Mouse (Mus musculus): Measurements from ENCODE around the gene Ercc1. TPM values are rescaled to one million over a fixed set of nuclear protein-coding genes. Genes with fewer than 3 reads are reported as not detected.

Ercc1 gene
- polyA plus RNA-seq, 1 experiment from 2014 or later = 80.6 TPM

DNA sequence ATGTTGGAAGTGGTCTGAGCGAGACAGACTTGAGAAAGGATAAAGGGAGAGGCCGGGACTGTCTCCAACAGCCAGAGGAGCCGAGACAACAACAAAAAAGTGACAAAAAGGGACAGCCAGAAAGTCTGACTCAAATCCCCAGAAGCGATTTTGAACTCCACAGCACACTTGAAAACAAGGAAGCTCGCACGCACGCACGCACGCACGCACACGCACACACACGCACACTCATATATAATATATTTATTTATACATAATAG is 41.6 kb upstream of the Ercc1 start:
- no peaks in the 10 kb centered on the region for H3K36me3 ChIP-seq (ENCODE audit: control insufficient read depth, insufficient read depth, low read length)
- H3K4me3 ChIP-seq (ENCODE audit: low read length) = no peak overlapping the region
- no peak for ATAC-seq
- H3K9ac ChIP-seq (ENCODE audit: low read depth, low read length) = no peak overlapping the region
- WGBS = 81% methylated on average over 12 of the region's 12 CpGs
- H3K27ac ChIP-seq (ENCODE audit: low read depth, low read length) = no peak overlapping the region
- H3K4me2 ChIP-seq (ENCODE audit: low read length) = no peak overlapping the region
- H3K4me1 ChIP-seq (ENCODE audit: control insufficient read depth, insufficient read depth, low read depth, low read length) = peaks cover 30% of the 10 kb centered on the region
- peaks cover 41% of the 10 kb centered on the region for H3K27me3 ChIP-seq (replicated peaks; ENCODE audit: control insufficient read depth, insufficient read depth, low read length)
- H3K9me3 ChIP-seq (ENCODE audit: control insufficient read depth, low read length) = no peaks in the 10 kb centered on the region

GRCm38 (mm10) chr7:19303770-19304169 is 40.8 kb upstream of the Ercc1 start:
- under 1% methylated on average over 16 of the region's 16 CpGs for WGBS
- H3K27me3 ChIP-seq (replicated peaks; ENCODE audit: control insufficient read depth, insufficient read depth, low read length) = peaks cover 41% of the 10 kb centered on the region

GRCm38 (mm10) chr7:19304501-19305412 is 39.8 kb upstream of the Ercc1 start:
- Histone ChIP-seq H3K4me2 (ENCODE audit: low read length) (peak overlapping the region; percentile 63), H3K4me3 (ENCODE audit: low read length) (peak overlapping the region; percentile 37), H3K36me3 (ENCODE audit: control insufficient read depth, insufficient read depth, low read length) (no peaks in the 10 kb centered on the region), H3K27me3 (replicated peaks; ENCODE audit: control insufficient read depth, insufficient read depth, low read length) (peaks cover 41% of the 10 kb centered on the region), H3K9me3 (ENCODE audit: control insufficient read depth, low read length) (no peaks in the 10 kb centered on the region), H3K9ac (ENCODE audit: low read depth, low read length) (peak overlapping the region; percentile 41; the same call in 1 of the 2 replicates), H3K27ac (ENCODE audit: low read depth, low read length) (no peak overlapping the region), H3K4me1 (ENCODE audit: control insufficient read depth, insufficient read depth, low read depth, low read length) (peaks cover 43% of the 10 kb centered on the region)
- ATAC-seq = no peak
- 2% methylated on average over 47 of the region's 48 CpGs for WGBS

More at GRCm38 (mm10) chr7:19303770-19304169, 40.8 kb upstream of the Ercc1 start:
- Histone ChIP-seq H3K9me3 (ENCODE audit: control insufficient read depth, low read length) (no peaks in the 10 kb centered on the region), H3K9ac (ENCODE audit: low read depth, low read length) (no peak overlapping the region; the same call in 1 of the 2 replicates), H3K36me3 (ENCODE audit: control insufficient read depth, insufficient read depth, low read length) (no peaks in the 10 kb centered on the region), H3K27ac (ENCODE audit: low read depth, low read length) (no peak overlapping the region), H3K4me1 (ENCODE audit: control insufficient read depth, insufficient read depth, low read depth, low read length) (peaks cover 34% of the 10 kb centered on the region), H3K4me3 (ENCODE audit: low read length) (peak overlapping the region; percentile 16; the same call in 1 of the 2 replicates), H3K4me2 (ENCODE audit: low read length) (peak overlapping the region; percentile 63)
- no peak for ATAC-seq

- peaks cover 41% of the 10 kb centered on the region for H3K27me3 ChIP-seq (replicated peaks; ENCODE audit: control insufficient read depth, insufficient read depth, low read length)
- no peak for ATAC-seq
- H3K4me2 ChIP-seq (ENCODE audit: low read length) = no peak overlapping the region; the same call in 1 of the 2 replicates
Observed at GRCm38 (mm10) chr7:19305413-19305735, 39.2 kb upstream of the Ercc1 start.

GRCm38 (mm10) chr7:19305796-19306765 is 38.5 kb upstream of the Ercc1 start:
- Histone ChIP-seq H3K4me2 (ENCODE audit: low read length) (no peak overlapping the region), H3K9me3 (ENCODE audit: control insufficient read depth, low read length) (no peaks in the 10 kb centered on the region), H3K36me3 (ENCODE audit: control insufficient read depth, insufficient read depth, low read length) (no peaks in the 10 kb centered on the region), H3K4me1 (ENCODE audit: control insufficient read depth, insufficient read depth, low read depth, low read length) (peaks cover 48% of the 10 kb centered on the region), H3K27me3 (replicated peaks; ENCODE audit: control insufficient read depth, insufficient read depth, low read length) (peaks cover 41% of the 10 kb centered on the region), H3K4me3 (ENCODE audit: low read length) (no peak overlapping the region), H3K9ac (ENCODE audit: low read depth, low read length) (no peak overlapping the region), H3K27ac (ENCODE audit: low read depth, low read length) (no peak overlapping the region)
- ATAC-seq = no peak
- WGBS = 49% methylated on average over 16 of the region's 16 CpGs

More at GRCm38 (mm10) chr7:19305413-19305735, 39.2 kb upstream of the Ercc1 start:
- WGBS = 9% methylated on average over 6 of the region's 6 CpGs
- Histone ChIP-seq H3K9ac (ENCODE audit: low read depth, low read length) (no peak overlapping the region), H3K4me1 (ENCODE audit: control insufficient read depth, insufficient read depth, low read depth, low read length) (peaks cover 44% of the 10 kb centered on the region), H3K4me3 (ENCODE audit: low read length) (no peak overlapping the region; the same call in 1 of the 2 replicates), H3K36me3 (ENCODE audit: control insufficient read depth, insufficient read depth, low read length) (no peaks in the 10 kb centered on the region), H3K27ac (ENCODE audit: low read depth, low read length) (no peak overlapping the region), H3K9me3 (ENCODE audit: control insufficient read depth, low read length) (no peaks in the 10 kb centered on the region)

DNA sequence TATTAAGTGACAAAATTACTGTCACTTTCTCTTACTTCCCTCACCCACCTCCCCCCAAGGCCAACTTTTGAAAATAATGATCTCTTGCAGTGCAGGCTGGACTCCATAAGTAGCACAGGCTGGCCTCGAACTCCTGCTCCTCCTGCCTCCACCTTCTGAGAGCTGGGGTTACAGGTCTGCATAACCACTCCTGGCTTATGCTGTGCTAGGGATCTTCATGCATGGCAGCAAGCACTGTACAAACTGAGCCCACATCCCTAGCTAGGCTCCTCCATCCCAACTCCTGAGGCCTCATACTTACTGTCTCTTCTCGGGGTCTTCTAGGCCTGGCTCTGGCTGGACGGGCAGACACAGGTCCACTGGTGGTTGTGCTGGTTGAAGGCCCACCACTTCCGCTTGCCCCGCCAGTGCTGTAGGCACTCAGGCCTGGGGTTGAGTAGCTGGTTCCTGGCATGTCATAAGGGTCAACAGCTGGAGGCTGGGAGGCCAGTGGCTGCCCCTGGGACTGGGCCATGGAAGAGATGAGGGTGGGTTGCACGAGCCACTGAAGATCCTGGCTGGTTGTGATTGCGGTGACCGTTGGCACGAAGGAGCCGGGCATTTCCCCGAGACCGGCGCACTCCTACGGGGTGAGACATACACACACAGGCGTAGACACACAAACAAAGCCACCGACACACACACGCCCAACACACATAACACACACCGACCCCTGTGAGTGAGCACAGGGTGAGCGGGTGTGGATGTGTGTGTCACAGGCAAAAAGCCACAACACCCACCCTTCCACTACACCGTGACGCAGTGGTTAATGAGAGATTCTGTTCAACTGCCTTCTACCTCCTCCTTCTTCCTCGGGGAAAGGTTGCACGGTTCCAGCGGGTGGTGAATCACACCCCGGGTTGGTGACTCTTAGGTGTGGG is 37.5 kb upstream of the Ercc1 start:
- Histone ChIP-seq H3K4me1 (ENCODE audit: control insufficient read depth, insufficient read depth, low read depth, low read length) (peaks cover 42% of the 10 kb centered on the region), H3K27me3 (replicated peaks; ENCODE audit: control insufficient read depth, insufficient read depth, low read length) (peaks cover 44% of the 10 kb centered on the region), H3K4me3 (ENCODE audit: low read length) (no peak overlapping the region; the same call in 1 of the 2 replicates), H3K9ac (ENCODE audit: low read depth, low read length) (no peak overlapping the region), H3K36me3 (ENCODE audit: control insufficient read depth, insufficient read depth, low read length) (no peaks in the 10 kb centered on the region), H3K27ac (ENCODE audit: low read depth, low read length) (no peak overlapping the region), H3K9me3 (ENCODE audit: control insufficient read depth, low read length) (no peaks in the 10 kb centered on the region), H3K4me2 (ENCODE audit: low read length) (peak overlapping the region; percentile 99; the same call in 1 of the 2 replicates)
- ATAC-seq = no peak
- 70% methylated on average over 25 of the region's 25 CpGs for WGBS

DNA sequence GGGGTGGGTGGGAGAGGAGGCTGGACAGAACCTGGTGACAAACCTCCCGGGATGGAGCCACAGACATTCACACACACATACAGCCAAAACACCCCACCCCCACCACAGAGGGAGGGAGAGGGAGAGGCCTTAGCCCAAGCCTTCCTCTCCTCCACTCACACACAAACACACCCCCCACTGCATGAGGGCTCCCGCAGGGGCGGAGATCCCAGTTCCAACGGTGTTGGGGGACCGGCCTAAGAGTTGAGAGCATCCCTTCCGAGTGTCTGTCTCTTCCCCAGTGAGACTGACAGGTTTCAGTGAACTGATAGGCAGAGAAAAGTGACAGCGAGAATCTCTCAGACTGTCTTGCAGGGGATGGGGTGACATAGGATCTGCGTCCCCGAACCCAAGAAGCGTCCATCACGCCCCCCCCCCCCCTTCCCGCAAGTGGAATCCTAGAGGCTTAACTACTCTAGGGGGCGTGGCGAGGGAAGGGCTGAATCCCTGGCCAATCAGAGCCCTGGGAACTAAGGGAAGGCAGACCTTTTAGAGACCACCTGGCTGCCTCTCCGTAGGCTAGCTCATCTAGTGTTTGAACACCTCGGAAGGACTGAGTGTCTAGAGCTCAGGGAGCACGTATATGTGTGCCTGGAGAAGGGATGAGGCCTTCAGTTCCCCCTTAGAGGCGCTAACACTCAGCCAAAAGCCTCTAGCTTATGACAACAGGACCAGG is 36.7 kb upstream of the Ercc1 start:
- peak overlapping the region; percentile 72 for H3K27ac ChIP-seq (ENCODE audit: low read depth, low read length)
- no peaks in the 10 kb centered on the region for H3K36me3 ChIP-seq (ENCODE audit: control insufficient read depth, insufficient read depth, low read length)
- peaks cover 42% of the 10 kb centered on the region for H3K27me3 ChIP-seq (replicated peaks; ENCODE audit: control insufficient read depth, insufficient read depth, low read length)
- no peaks in the 10 kb centered on the region for H3K9me3 ChIP-seq (ENCODE audit: control insufficient read depth, low read length)
- WGBS = 1% methylated on average over 17 of the region's 18 CpGs
- peaks cover 41% of the 10 kb centered on the region for H3K4me1 ChIP-seq (ENCODE audit: control insufficient read depth, insufficient read depth, low read depth, low read length)
- peak overlapping the region; percentile 65 for H3K9ac ChIP-seq (ENCODE audit: low read depth, low read length)
- peak overlapping the region; percentile 52 for H3K4me3 ChIP-seq (ENCODE audit: low read length)
- H3K4me2 ChIP-seq (ENCODE audit: low read length) = peak overlapping the region; percentile 99
- peak; percentile 56 for ATAC-seq

Data from hindbrain, embryonic 16.5 days (tissue).